Mouse (Mus musculus) E14TG2a.4 (cell line): ENCODE data around the gene Gm17359.

Source experiments
- CTCF ChIP-seq: conservative IDR thresholded peaks from 2 replicates; pipeline ENCODE4 v1.5.1; 2014; ENCODE audit warnings: low read length
- NANOG ChIP-seq: IDR thresholded peaks from 2 replicates; pipeline ENCODE4 v1.6.1; 2014; ENCODE audit warnings: borderline replicate concordance, low read length, mixed read lengths
- POU5F1 ChIP-seq: IDR thresholded peaks from 2 replicates; pipeline ENCODE4 v1.6.1; 2014; ENCODE audit warnings: low read length, borderline replicate concordance

GRCm38 (mm10) chr3:79400552-79400951, 64.1 kb downstream of the Gm17359 start:
- TF ChIP-seq CTCF (no peak), NANOG (no peak), POU5F1 (no peak)
